Mouse (Mus musculus) lung, adult 2 months (tissue): ENCODE data around the gene Wasl. TPM values are rescaled to one million over a fixed set of nuclear protein-coding genes. Genes with fewer than 3 reads are reported as not detected.

Experiments used
- DNase-seq: peaks from one replicate; pipeline ENCODE4 v3.0.0; 2022
- H3K4me1 ChIP-seq: fragments of 200-500 bp; 2 replicates; pipeline ENCODE4 v1.6.1; 2011; ENCODE audit warnings: low read length; ENCODE audit not compliant: control insufficient read depth, insufficient read depth
- H3K4me3 ChIP-seq: fragments of 200-500 bp; replicated peaks from 2 replicates; pipeline ENCODE3; 2011; ENCODE audit warnings: low read depth, mild to moderate bottlenecking, control low read depth, low read length; ENCODE audit errors: extremely low read depth
- CTCF ChIP-seq: fragments of 200-500 bp; IDR thresholded peaks from 2 replicates; pipeline ENCODE4 v1.5.1; 2011; ENCODE audit warnings: mild to moderate bottlenecking, low read length, control low read depth; ENCODE audit not compliant: insufficient read depth
- POLR2A ChIP-seq: fragments of 200-500 bp; IDR thresholded peaks from 2 replicates; pipeline ENCODE4 v1.6.1; 2011; ENCODE audit warnings: low read depth, mild to moderate bottlenecking, control low read depth, low read length, borderline replicate concordance; ENCODE audit errors: extremely low read depth
- WGBS: fragments of 180-500 bp; shearing (Covaris S2); methylation state at CpG from one replicate; pipeline ENCODE4 v1.1.7; 2018; 5-methylcytosine and 5-hydroxymethylcytosine counted together
- polyA plus RNA-seq: library from polyadenylated mRNA; depleted of rRNA; stranded (reverse); fragments of >200 nt; gene quantifications from 2 replicates; pipeline ENCODE4 v1.2.3, GENCODE M21; 2012

Gene Wasl
- polyA plus RNA-seq, 1 experiment = 70.0 TPM

- no peak overlapping the region for H3K4me3 ChIP-seq
- TF ChIP-seq POLR2A = no peak
- TF ChIP-seq CTCF = no peak
- H3K4me1 ChIP-seq = peaks cover 8% of the 10 kb centered on the region
- DNase-seq = no peak
- 56% methylated on average over 4 of the region's 4 CpGs for WGBS
Measured at GRCm38 (mm10) chr6:24647103-24647691, 17.6 kb downstream of the Wasl start.

DNA sequence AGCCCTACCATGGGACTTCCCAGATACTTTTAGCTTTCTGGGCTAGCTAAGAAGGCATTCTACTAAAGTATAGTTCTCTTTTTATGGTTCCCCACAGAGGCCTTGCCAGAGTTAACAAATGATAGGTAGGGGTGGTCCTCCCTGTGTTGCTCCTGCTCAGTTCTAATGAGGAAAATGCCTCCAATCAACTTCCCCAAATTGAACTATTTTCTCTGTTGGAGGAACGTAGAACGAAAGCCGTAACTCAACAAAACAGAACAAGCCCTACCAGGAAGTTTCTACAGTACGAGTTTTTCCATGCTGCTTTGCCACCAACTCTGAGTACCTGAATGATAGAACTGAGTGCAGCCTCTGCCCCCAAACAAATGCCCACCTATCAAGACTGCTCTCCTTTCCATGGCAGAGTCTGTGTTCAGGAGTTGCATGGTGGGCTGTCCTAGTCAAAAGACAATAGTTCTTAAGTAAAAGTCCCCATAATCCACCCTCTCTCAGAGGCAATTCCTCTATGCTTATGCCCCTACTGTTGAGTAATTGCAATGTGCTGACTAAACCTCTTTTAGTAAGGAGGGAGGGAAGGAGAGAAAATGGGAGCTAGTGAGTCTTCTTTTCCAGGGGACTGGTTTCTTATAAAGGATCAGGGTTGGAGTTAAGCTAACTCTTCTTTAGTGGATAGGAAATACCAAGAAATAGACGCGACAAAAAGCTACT is 19.3 kb downstream of the Wasl start:
- Histone ChIP-seq H3K4me1 (peaks cover 6% of the 10 kb centered on the region), H3K4me3 (no peak overlapping the region)
- TF ChIP-seq CTCF = no peak
- TF ChIP-seq POLR2A = no peak
- WGBS = 84% methylated on average over 6 of the region's 6 CpGs
- no peak for DNase-seq

- WGBS = 89% methylated on average over 3 of the region's 3 CpGs
- H3K4me1 ChIP-seq = peaks cover 4% of the 10 kb centered on the region
- no peak overlapping the region for H3K4me3 ChIP-seq
- TF ChIP-seq CTCF = no peak
- no peak for TF ChIP-seq POLR2A
- no peak for DNase-seq
Measured at GRCm38 (mm10) chr6:24642960-24643359, 21.8 kb downstream of the Wasl start.

- WGBS = 87% methylated on average over 2 of the region's 2 CpGs
- DNase-seq = no peak
- peaks cover 2% of the 10 kb centered on the region for H3K4me1 ChIP-seq
- TF ChIP-seq POLR2A (no peak), CTCF (no peak)
- no peak overlapping the region for H3K4me3 ChIP-seq
Measured at GRCm38 (mm10) chr6:24642161-24642560, 22.6 kb downstream of the Wasl start.

- DNase-seq = no peak
- TF ChIP-seq POLR2A (no peak), CTCF (no peak)
- Histone ChIP-seq H3K4me3 (no peak overlapping the region), H3K4me1 (peaks cover 2% of the 10 kb centered on the region; the same call in 1 of the 2 replicates)
- WGBS = 90% methylated on average over 4 of the region's 4 CpGs
Measured at GRCm38 (mm10) chr6:24641286-24641685, 23.5 kb downstream of the Wasl start.

DNA sequence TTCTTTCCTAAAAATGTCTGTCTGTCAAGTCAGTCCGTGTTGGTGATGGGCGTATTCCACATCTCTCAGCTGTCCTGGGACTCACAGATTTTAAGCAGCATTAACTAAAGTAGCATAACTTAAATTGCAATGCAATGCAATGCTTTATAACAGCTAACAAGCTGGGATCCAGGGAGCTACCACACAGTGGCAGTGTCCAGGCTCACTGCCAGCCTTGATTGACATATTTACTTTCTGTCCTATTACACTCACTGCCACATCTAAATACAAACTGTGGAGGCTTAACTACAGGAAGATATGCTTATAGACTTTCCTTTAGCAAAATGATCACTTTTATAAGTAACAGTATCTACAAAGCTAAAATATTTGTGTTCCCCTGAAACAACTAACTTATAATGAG is 29.0 kb downstream of the Wasl start:
- Histone ChIP-seq H3K4me1 (peaks cover 15% of the 10 kb centered on the region), H3K4me3 (no peak overlapping the region)
- TF ChIP-seq CTCF (peak; percentile 30; the same call in 1 of the 2 replicates), POLR2A (no peak)
- WGBS = 74% methylated on average over 2 of the region's 2 CpGs
- DNase-seq = no peak

DNA sequence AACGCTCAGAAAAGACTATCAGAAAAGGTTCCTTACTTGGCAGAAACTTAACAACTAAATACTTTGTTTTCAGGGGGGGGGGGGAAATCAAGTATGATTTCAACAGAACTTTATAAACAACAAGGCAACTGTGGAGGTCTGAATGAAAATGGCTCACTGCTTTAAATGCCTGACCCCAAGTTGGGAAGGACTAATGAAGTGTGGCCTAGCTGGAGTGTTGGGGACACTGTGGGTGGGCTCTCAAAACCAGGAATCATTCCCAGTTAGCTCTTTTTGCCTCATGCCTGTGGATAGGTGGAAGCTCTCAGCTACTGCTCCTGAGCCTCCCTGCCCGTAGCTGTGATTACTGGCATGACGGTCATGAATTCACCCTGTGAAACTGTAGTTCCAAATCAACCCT is 30.7 kb downstream of the Wasl start:
- Histone ChIP-seq H3K4me3 (no peak overlapping the region), H3K4me1 (peaks cover 15% of the 10 kb centered on the region)
- 64% methylated on average over 3 of the region's 3 CpGs for WGBS
- DNase-seq = no peak
- TF ChIP-seq POLR2A (no peak), CTCF (no peak)

GRCm38 (mm10) chr6:24632061-24632460 is 32.7 kb downstream of the Wasl start:
- no peak for DNase-seq
- TF ChIP-seq CTCF = no peak
- no peak for TF ChIP-seq POLR2A
- H3K4me3 ChIP-seq = no peak overlapping the region
- WGBS = 57% methylated on average over 4 of the region's 4 CpGs
- H3K4me1 ChIP-seq = peaks cover 15% of the 10 kb centered on the region

DNA sequence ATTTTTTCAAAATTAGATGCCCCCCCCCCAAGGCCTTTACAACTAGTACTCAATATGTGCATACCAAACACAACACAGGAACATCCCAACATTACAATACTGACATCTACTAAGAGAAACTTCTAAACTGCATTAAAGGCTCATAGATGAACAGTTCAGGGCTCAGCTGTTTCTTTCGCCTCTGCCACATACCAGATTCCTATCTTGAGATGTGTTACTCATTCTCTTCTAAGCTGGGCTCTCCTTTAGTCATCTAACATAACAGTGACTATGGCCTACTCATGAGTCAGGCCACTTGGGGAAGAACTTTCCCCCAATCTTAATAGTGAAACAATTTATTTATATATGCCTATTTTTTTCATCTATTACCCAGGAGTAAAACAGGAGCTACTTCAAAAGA is 36.3 kb downstream of the Wasl start:
- Histone ChIP-seq H3K4me1 (peaks cover 6% of the 10 kb centered on the region), H3K4me3 (no peak overlapping the region)
- WGBS = 69% methylated on average over 1 of the region's 1 CpGs
- no peak for DNase-seq
- TF ChIP-seq POLR2A = no peak
- TF ChIP-seq CTCF = no peak

DNA sequence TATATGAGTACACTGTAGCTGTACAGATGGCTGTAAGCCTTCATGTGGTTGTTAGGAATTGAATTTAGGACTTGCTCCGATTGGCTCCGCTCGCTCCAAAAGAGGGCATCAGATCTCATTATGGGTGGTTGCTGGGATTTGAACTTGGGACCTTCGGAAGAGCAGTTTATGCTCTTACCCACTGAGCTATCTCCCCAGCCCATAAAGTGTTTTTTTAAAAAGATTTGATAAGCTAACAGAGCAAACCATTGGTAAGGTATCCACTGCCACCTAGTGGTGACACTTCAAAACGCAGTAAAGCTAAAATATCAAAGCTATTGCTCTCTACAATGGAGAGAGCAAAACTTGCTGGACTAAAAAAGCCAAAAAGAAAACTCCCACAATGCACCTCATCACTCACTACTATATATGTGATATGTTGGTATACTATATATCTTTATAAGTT is 37.2 kb downstream of the Wasl start:
- 58% methylated on average over 5 of the region's 5 CpGs for WGBS
- Histone ChIP-seq H3K4me1 (peaks cover under 1% of the 10 kb centered on the region), H3K4me3 (no peak overlapping the region)
- no peak for DNase-seq
- no peak for TF ChIP-seq POLR2A
- peak; percentile 59 for TF ChIP-seq CTCF
